Mouse (Mus musculus): Measurements from ENCODE around the gene Nckap5l. TPM values are rescaled to one million over a fixed set of nuclear protein-coding genes. Genes with fewer than 3 reads are reported as not detected.
A peak's percentile ranks its signal among the peaks of the same experiment; 100 is the strongest.

Gene Nckap5l
- polyA plus RNA-seq, 1 experiment from 2014 or later: 0.53 TPM

- WGBS (ENCODE audit: insufficient replicate concordance): 20% methylated on average over 5 of the region's 5 CpGs
- peak; percentile 24; the same call in 1 of the 2 replicates for ATAC-seq
These were observed 42.8 kb upstream of the Nckap5l start for GRCm38 (mm10) chr15:99500320-99500719.

GRCm38 (mm10) chr15:99499726-99500125 lies 42.2 kb upstream of the Nckap5l start:
- WGBS (ENCODE audit: insufficient replicate concordance): 39% methylated on average over 6 of the region's 6 CpGs
- Histone ChIP-seq H3K9ac (replicated peaks) (no peak overlapping the region), H3K4me1 (ENCODE audit: insufficient read depth) (peaks cover 18% of the 10 kb centered on the region), H3K4me3 (ENCODE audit: low read depth, low read length) (no peak overlapping the region), H3K27me3 (ENCODE audit: insufficient read depth, low read length) (no peaks in the 10 kb centered on the region), H3K9me3 (ENCODE audit: low read length) (no peaks in the 10 kb centered on the region), H3K36me3 (replicated peaks; ENCODE audit: insufficient read depth, low read length) (no peaks in the 10 kb centered on the region), H3K4me2 (ENCODE audit: low read depth, low read length) (no peak overlapping the region), H3K27ac (ENCODE audit: low read depth) (no peak overlapping the region)
- DNase-seq (no peak), ATAC-seq (no peak)
- TF ChIP-seq EP300 (IDR thresholded peaks at IDR 0.05; ENCODE audit: low read depth) (no peak), CTCF (IDR thresholded peaks at IDR 0.05; ENCODE audit: low read depth) (no peak)

More at GRCm38 (mm10) chr15:99500320-99500719, 42.8 kb upstream of the Nckap5l start:
- Histone ChIP-seq H3K27ac (ENCODE audit: low read depth) (no peak overlapping the region), H3K4me2 (ENCODE audit: low read depth, low read length) (no peak overlapping the region), H3K4me1 (ENCODE audit: insufficient read depth) (peaks cover 22% of the 10 kb centered on the region), H3K9ac (replicated peaks) (no peak overlapping the region), H3K36me3 (replicated peaks; ENCODE audit: insufficient read depth, low read length) (no peaks in the 10 kb centered on the region), H3K9me3 (ENCODE audit: low read length) (no peaks in the 10 kb centered on the region), H3K4me3 (ENCODE audit: low read depth, low read length) (no peak overlapping the region), H3K27me3 (ENCODE audit: insufficient read depth, low read length) (no peaks in the 10 kb centered on the region)
- TF ChIP-seq CTCF (IDR thresholded peaks at IDR 0.05; ENCODE audit: low read depth): no peak
- no peak for TF ChIP-seq EP300 (IDR thresholded peaks at IDR 0.05; ENCODE audit: low read depth)
- DNase-seq: no peak

- DNase-seq: no peak
These were observed 41.2 kb upstream of the Nckap5l start for GRCm38 (mm10) chr15:99498781-99499180.

DNA sequence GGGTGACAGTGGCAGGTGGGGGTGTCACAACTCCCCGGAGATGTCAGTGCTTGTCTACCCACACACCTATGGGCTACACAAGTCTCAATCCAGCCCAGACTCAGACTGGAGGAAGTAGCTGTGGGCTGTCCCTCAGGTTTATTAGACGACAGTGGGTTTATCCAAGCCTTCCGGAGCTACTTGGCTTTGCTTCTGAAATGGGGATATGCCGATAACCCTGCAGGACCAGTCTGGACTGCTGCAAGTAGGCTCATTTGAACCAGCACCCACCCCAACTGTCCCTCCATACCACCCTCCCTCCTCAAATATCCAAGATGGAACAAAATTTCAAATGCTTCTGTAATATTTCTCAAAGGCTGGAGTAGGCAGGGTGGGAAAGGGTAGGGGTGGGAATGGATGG lies 40.8 kb upstream of the Nckap5l start:
- Histone ChIP-seq H3K4me1 (ENCODE audit: insufficient read depth) (peaks cover 18% of the 10 kb centered on the region), H3K27me3 (ENCODE audit: insufficient read depth, low read length) (no peaks in the 10 kb centered on the region), H3K36me3 (replicated peaks; ENCODE audit: insufficient read depth, low read length) (no peaks in the 10 kb centered on the region), H3K9ac (replicated peaks) (no peak overlapping the region), H3K27ac (ENCODE audit: low read depth) (peak overlapping the region; percentile 71), H3K4me3 (ENCODE audit: low read depth, low read length) (no peak overlapping the region), H3K4me2 (ENCODE audit: low read depth, low read length) (0 out of 2 replicates have a peak overlapping the region, but pooled peaks have one; percentile 6), H3K9me3 (ENCODE audit: low read length) (no peaks in the 10 kb centered on the region)
- 56% methylated on average over 4 of the region's 4 CpGs for WGBS (ENCODE audit: insufficient replicate concordance)
- ATAC-seq: no peak
- TF ChIP-seq CTCF (IDR thresholded peaks at IDR 0.05; ENCODE audit: low read depth) (no peak), EP300 (IDR thresholded peaks at IDR 0.05; ENCODE audit: low read depth) (no peak)
- DNase-seq: no peak

More at GRCm38 (mm10) chr15:99498781-99499180, 41.2 kb upstream of the Nckap5l start:
- peak; percentile 11; the same call in 1 of the 2 replicates for ATAC-seq
- Histone ChIP-seq H3K4me2 (ENCODE audit: low read depth, low read length) (no peak overlapping the region), H3K4me3 (ENCODE audit: low read depth, low read length) (no peak overlapping the region), H3K4me1 (ENCODE audit: insufficient read depth) (peaks cover 18% of the 10 kb centered on the region), H3K27ac (ENCODE audit: low read depth) (peak overlapping the region; percentile 71), H3K27me3 (ENCODE audit: insufficient read depth, low read length) (no peaks in the 10 kb centered on the region), H3K9me3 (ENCODE audit: low read length) (no peaks in the 10 kb centered on the region), H3K9ac (replicated peaks) (no peak overlapping the region), H3K36me3 (replicated peaks; ENCODE audit: insufficient read depth, low read length) (no peaks in the 10 kb centered on the region)
- no peak for TF ChIP-seq EP300 (IDR thresholded peaks at IDR 0.05; ENCODE audit: low read depth)
- TF ChIP-seq CTCF (IDR thresholded peaks at IDR 0.05; ENCODE audit: low read depth): no peak
- WGBS (ENCODE audit: insufficient replicate concordance): 38% methylated on average over 4 of the region's 4 CpGs

- ATAC-seq (peak; percentile 22; the same call in 1 of the 2 replicates), DNase-seq (no peak)
- no peaks in the 10 kb centered on the region for H3K27me3 ChIP-seq (ENCODE audit: insufficient read depth, low read length)
- TF ChIP-seq EP300 (IDR thresholded peaks at IDR 0.05; ENCODE audit: low read depth) (no peak), CTCF (IDR thresholded peaks at IDR 0.05; ENCODE audit: low read depth) (no peak)
- no peak overlapping the region for H3K4me3 ChIP-seq (ENCODE audit: low read depth, low read length)
- H3K27ac ChIP-seq (ENCODE audit: low read depth): peak overlapping the region; percentile 71
- no peak overlapping the region for H3K9ac ChIP-seq (replicated peaks)
- WGBS (ENCODE audit: insufficient replicate concordance): 38% methylated on average over 12 of the region's 12 CpGs
- H3K36me3 ChIP-seq (replicated peaks; ENCODE audit: insufficient read depth, low read length): no peaks in the 10 kb centered on the region
- H3K9me3 ChIP-seq (ENCODE audit: low read length): no peaks in the 10 kb centered on the region
- 0 out of 2 replicates have a peak overlapping the region, but pooled peaks have one; percentile 6 for H3K4me2 ChIP-seq (ENCODE audit: low read depth, low read length)
- H3K4me1 ChIP-seq (ENCODE audit: insufficient read depth): peaks cover 18% of the 10 kb centered on the region
These were observed 40.1 kb upstream of the Nckap5l start for GRCm38 (mm10) chr15:99497527-99498242.

DNA sequence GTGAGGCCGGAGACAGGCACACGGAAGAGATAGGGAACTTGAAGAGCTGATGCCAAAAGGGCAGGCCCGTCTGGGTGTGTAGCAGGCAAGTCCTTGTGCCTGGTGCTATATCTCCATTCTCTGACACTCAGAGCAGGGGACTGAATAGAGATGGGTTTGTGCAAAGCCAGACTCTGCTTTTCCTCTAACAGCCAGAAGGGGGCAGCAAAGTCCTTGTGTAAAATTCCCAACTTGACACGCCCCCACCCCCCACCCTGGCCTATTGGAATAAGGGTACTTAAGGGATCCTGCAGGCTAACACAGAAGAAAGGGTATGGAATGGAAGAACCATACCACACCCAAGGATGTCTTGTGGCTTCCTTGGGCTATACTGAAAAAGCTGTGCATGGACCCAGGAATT lies 39.5 kb upstream of the Nckap5l start:
- ATAC-seq (no peak), DNase-seq (peak; percentile 52)
- Histone ChIP-seq H3K9ac (replicated peaks) (no peak overlapping the region), H3K27ac (ENCODE audit: low read depth) (no peak overlapping the region), H3K9me3 (ENCODE audit: low read length) (no peaks in the 10 kb centered on the region), H3K4me3 (ENCODE audit: low read depth, low read length) (no peak overlapping the region), H3K27me3 (ENCODE audit: insufficient read depth, low read length) (no peaks in the 10 kb centered on the region), H3K36me3 (replicated peaks; ENCODE audit: insufficient read depth, low read length) (no peaks in the 10 kb centered on the region), H3K4me2 (ENCODE audit: low read depth, low read length) (no peak overlapping the region), H3K4me1 (ENCODE audit: insufficient read depth) (peaks cover 16% of the 10 kb centered on the region)
- peak; percentile 82 for TF ChIP-seq CTCF (IDR thresholded peaks at IDR 0.05; ENCODE audit: low read depth)
- no peak for TF ChIP-seq EP300 (IDR thresholded peaks at IDR 0.05; ENCODE audit: low read depth)
- 15% methylated on average over 4 of the region's 4 CpGs for WGBS (ENCODE audit: insufficient replicate concordance)
